Mouse (Mus musculus) thymus, adult 2 months (tissue): ENCODE measurements around the gene Gpr1. TPM values are rescaled to one million over a fixed set of nuclear protein-coding genes. Genes with fewer than 3 reads are reported as not detected.

ENCODE experiments used
- DNase-seq: peaks from one replicate; pipeline ENCODE4 v3.0.0; 2021
- H3K27ac ChIP-seq: fragments of 200-500 bp; 2 replicates; pipeline ENCODE4 v1.5.1; 2012; ENCODE audit warnings: low read length, control low read depth; ENCODE audit not compliant: control insufficient read depth, insufficient read depth
- H3K27me3 ChIP-seq: fragments of 200-500 bp; 2 replicates; pipeline ENCODE4 v1.6.1; 2012; ENCODE audit warnings: mild to moderate bottlenecking, low read length, moderate library complexity, mixed read lengths; ENCODE audit not compliant: control insufficient read depth, insufficient read depth
- H3K36me3 ChIP-seq: fragments of 200-500 bp; 2 replicates; pipeline ENCODE4 v1.6.1; 2012; ENCODE audit warnings: mild to moderate bottlenecking, low read length, moderate library complexity; ENCODE audit not compliant: control insufficient read depth, insufficient read depth
- H3K4me1 ChIP-seq: fragments of 200-500 bp; replicated peaks from 2 replicates; pipeline ENCODE4 v1.6.1; 2012; ENCODE audit warnings: low read length; ENCODE audit not compliant: control insufficient read depth, insufficient read depth
- H3K4me3 ChIP-seq: fragments of 200-500 bp; 2 replicates; pipeline ENCODE4 v1.5.1; 2012; ENCODE audit warnings: mild to moderate bottlenecking, low read length, control low read depth, moderate library complexity; ENCODE audit not compliant: control insufficient read depth, insufficient read depth
- CTCF ChIP-seq: fragments of 200-500 bp; IDR thresholded peaks from 2 replicates; pipeline ENCODE4 v1.5.1; 2012; ENCODE audit warnings: mild to moderate bottlenecking, control low read depth, low read length, moderate library complexity, borderline replicate concordance; ENCODE audit not compliant: control insufficient read depth, poor library complexity, insufficient read depth; ENCODE audit errors: extremely low read depth
- POLR2A ChIP-seq: fragments of 200-500 bp; IDR thresholded peaks from 2 replicates; pipeline ENCODE4 v1.6.1; 2012; ENCODE audit warnings: mild to moderate bottlenecking, low read length, control low read depth, moderate library complexity; ENCODE audit not compliant: control insufficient read depth, poor library complexity, insufficient read depth; ENCODE audit errors: extremely low read depth
- WGBS: fragments of 180-500 bp; shearing (Covaris S2); methylation state at CpG from one replicate; pipeline ENCODE4 v1.1.7; 2018; 5-methylcytosine and 5-hydroxymethylcytosine counted together
- polyA plus RNA-seq: library from polyadenylated mRNA; depleted of rRNA; stranded (reverse); fragments of >200 nt; gene quantifications from 2 replicates; pipeline ENCODE4 v1.2.3, GENCODE M21; 2012; rRNA removed

Gene Gpr1
- polyA plus RNA-seq = 0.57 and 1.0 TPM in 2 replicates

DNA sequence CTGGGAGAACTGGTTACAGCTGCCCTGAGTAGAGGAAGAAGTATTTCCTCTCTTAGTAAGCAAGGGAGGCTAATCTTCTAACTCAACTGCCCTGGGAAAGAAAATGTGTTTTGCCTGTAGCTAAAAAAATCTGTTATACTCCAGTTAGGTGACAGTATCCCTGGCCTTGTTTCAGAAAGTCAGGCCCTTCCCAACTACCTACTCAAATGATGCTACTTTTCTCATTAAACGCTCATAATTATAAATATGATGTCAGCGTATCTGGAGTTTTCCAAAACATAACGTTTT, at the start of gene Gpr1:
Gene Gpr1, minus strand, starts transcription at position 273 of the 288 bp plus-strand sequence.
- Histone ChIP-seq H3K4me3 (no peak within 1 kb of the TSS), H3K27ac (no peak within 1 kb of the TSS), H3K36me3 (no peaks in the 10 kb centered on the region), H3K27me3 (no peaks in the 10 kb centered on the region), H3K4me1 (no peaks in the 10 kb centered on the region)
- WGBS = 55% methylated on average over 3 of the region's 3 CpGs
- TF ChIP-seq CTCF (no peak), POLR2A (no peak)
- DNase-seq = no peak

GRCm38 (mm10) chr1:63263671-63264070, 49.3 kb upstream of the Gpr1 start:
- H3K27me3 ChIP-seq = peaks cover 2% of the 10 kb centered on the region; the same call in 1 of the 2 replicates
- DNase-seq = no peak
- WGBS = 52% methylated on average over 11 of the region's 11 CpGs
- H3K36me3 ChIP-seq = no peaks in the 10 kb centered on the region
- no peak overlapping the region for H3K27ac ChIP-seq
- H3K4me3 ChIP-seq = no peak overlapping the region
- no peak for TF ChIP-seq CTCF
- TF ChIP-seq POLR2A = no peak
- H3K4me1 ChIP-seq = no peaks in the 10 kb centered on the region

DNA sequence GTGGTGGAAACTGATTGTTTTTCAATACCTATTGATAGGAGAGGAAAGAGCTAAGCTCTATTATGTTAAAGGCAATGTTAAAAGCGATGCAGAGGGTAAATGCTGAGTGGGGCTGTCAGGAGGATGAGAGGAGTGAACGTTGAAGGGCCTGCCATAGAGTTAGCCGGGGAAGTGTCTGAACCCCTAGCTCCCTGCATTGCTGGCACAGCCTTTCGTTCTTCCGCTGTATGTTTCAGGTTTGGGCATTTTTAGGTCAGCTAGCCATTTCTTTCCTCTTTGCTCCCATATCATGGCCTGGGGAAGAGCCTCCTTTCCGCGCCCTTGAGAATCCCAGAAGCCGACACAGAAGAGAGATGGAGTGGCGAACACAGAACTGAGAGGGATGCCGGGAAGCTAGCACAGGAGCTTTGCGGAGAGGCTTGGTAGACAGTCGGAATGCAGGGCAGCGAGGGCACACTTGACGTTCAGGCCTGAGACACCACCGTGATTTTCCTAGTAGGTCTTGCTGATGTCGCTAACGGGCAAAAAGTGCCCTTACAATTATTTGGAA, 46.8 kb upstream of the Gpr1 start:
- Histone ChIP-seq H3K4me1 (no peaks in the 10 kb centered on the region), H3K36me3 (no peaks in the 10 kb centered on the region), H3K27ac (no peak overlapping the region), H3K27me3 (peaks cover 2% of the 10 kb centered on the region; the same call in 1 of the 2 replicates), H3K4me3 (no peak overlapping the region)
- no peak for DNase-seq
- 52% methylated on average over 17 of the region's 17 CpGs for WGBS
- TF ChIP-seq POLR2A (no peak), CTCF (no peak)

DNA sequence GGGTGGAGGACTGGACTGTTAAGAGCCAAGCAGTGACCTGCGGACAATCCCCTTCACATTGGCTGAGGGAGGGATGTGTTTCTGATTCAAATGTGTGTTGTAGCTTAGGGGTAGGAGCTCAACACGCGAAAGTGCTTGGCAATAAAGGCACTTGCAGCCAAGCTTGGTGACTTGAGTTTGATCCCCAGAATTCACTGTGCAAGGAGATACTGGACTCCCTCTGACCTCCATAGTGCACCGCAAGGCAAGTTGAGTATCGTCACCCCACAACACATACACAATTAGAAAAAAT, 46.3 kb upstream of the Gpr1 start:
- no peak overlapping the region for H3K27ac ChIP-seq
- H3K4me1 ChIP-seq = no peaks in the 10 kb centered on the region
- H3K4me3 ChIP-seq = no peak overlapping the region
- H3K27me3 ChIP-seq = peaks cover 6% of the 10 kb centered on the region; the same call in 1 of the 2 replicates
- no peak for TF ChIP-seq POLR2A
- no peak for TF ChIP-seq CTCF
- WGBS = 51% methylated on average over 5 of the region's 5 CpGs
- no peak for DNase-seq
- no peaks in the 10 kb centered on the region for H3K36me3 ChIP-seq

DNA sequence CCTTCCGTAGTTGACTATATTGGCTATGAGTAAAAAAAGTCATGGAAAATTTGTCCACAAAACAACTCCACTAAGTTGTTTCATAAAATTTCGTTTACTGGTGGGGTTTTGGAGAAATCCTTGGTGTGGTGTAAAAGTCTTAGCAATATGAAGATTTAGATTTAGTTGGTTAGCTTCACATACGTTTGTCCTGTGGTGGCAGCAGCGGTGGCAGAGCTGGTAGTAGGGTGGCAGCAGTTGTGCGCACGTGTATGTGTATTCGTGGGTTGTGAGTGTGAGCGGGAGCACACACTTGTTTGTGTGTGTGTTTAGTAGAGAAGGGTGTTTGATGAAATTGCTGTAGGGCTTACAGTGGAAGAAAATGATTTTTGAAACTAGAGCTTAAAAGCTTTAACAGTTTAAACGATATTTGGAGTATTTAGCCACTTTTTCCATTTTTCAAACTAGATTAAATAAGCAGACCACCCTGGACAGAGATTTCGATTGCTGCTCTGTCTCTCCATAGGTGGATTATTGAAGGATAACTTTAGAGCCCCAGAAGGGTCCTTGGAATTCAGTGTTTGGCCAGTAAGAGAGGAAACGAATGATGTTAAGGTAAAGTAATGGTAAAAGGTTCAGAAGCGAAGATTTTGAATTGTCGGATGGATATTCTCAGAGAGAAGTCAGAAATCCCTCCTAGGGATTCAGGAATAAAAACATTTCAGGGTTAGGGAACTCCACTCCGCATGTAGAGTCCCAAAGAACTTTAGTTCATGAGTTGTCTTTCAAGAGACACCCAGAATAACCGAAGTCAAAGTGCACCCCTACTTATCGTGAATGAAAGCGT, 45.8 kb upstream of the Gpr1 start:
- Histone ChIP-seq H3K36me3 (no peaks in the 10 kb centered on the region), H3K4me3 (no peak overlapping the region), H3K27ac (no peak overlapping the region), H3K27me3 (peaks cover 7% of the 10 kb centered on the region; the same call in 1 of the 2 replicates), H3K4me1 (no peaks in the 10 kb centered on the region)
- WGBS = 48% methylated on average over 17 of the region's 17 CpGs
- DNase-seq = no peak
- TF ChIP-seq CTCF (no peak), POLR2A (no peak)

DNA sequence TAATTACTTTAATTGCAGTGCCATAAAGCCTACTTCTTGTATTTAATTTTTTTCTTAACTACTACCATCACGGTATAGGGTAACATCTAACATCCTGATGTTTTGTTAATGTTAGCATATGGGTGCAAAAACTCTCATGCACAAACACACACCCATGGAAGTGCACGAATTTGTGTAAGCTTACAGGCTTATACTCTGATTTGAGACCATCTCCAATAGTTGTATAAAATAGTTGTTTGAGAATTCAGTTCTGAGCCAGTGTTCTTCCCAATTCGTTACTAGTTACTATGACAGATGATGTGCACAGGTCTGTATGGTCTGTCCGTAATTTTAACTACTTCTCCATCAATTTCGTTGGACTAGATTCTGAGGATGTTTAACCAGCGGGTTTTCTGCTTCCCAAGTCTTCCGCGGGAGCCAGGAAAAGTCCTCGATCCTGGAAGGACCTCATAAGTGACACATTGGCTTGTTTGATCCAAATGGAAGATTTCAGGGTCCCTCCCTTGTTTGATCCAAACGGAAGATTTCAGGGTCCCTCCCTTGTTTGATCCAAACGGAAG, 45.0 kb upstream of the Gpr1 start:
- 45% methylated on average over 11 of the region's 11 CpGs for WGBS
- Histone ChIP-seq H3K4me1 (no peaks in the 10 kb centered on the region), H3K4me3 (no peak overlapping the region), H3K27ac (no peak overlapping the region), H3K27me3 (peaks cover 7% of the 10 kb centered on the region; the same call in 1 of the 2 replicates), H3K36me3 (no peaks in the 10 kb centered on the region)
- DNase-seq = no peak
- TF ChIP-seq POLR2A (no peak), CTCF (no peak)

- Histone ChIP-seq H3K4me1 (no peaks in the 10 kb centered on the region), H3K27me3 (peaks cover 7% of the 10 kb centered on the region; the same call in 1 of the 2 replicates), H3K36me3 (no peaks in the 10 kb centered on the region), H3K27ac (no peak overlapping the region), H3K4me3 (no peak overlapping the region)
- no peak for DNase-seq
- WGBS = 41% methylated on average over 2 of the region's 2 CpGs
- TF ChIP-seq POLR2A (no peak), CTCF (no peak)
These were observed 44.2 kb upstream of the Gpr1 start for GRCm38 (mm10) chr1:63258501-63258900.
